Mouse (Mus musculus): ENCODE measurements around the gene Rps29. TPM values are rescaled to one million over a fixed set of nuclear protein-coding genes. Genes with fewer than 3 reads are reported as not detected.

Gene Rps29
- polyA plus RNA-seq, 1 experiment from 2014 or later, result 1,027 TPM

DNA sequence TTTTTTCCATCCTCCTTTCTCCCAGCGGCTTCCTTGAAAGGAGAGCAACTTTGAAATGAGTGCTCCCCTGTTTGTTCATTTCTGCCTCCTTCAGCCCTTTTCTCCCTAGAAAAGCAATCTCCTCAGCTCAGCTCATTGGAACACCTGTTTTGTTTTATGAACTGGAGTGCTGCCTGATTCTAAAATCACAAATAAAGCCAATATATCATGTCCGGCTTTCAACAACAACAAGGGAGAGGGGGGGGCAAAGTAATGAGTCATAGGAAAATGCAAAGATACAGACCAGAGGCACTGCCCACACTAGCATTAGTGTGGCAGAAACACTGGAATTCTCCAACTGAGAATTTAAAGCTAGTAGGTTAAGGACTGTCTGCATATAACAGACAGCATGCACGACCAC lies 31.4 kb downstream of the Rps29 start:
- H3K9me3 ChIP-seq (replicated peaks; ENCODE audit: control insufficient read depth, low read length), result no peaks in the 10 kb centered on the region
- no peak for ATAC-seq (replicated peaks; ENCODE audit: extremely low read depth, insufficient read depth, low FRiP score)

GRCm38 (mm10) chr12:69127170-69127569 lies 31.8 kb downstream of the Rps29 start:
- Histone ChIP-seq H3K4me3 (ENCODE audit: low read length) (no peak overlapping the region), H3K27ac (ENCODE audit: low read length) (no peak overlapping the region), H3K9me3 (replicated peaks; ENCODE audit: control insufficient read depth, low read length) (no peaks in the 10 kb centered on the region), H3K27me3 (ENCODE audit: control insufficient read depth, insufficient read depth, low read length) (no peaks in the 10 kb centered on the region), H3K36me3 (ENCODE audit: control insufficient read depth, insufficient read depth) (no peaks in the 10 kb centered on the region), H3K4me2 (ENCODE audit: low read depth, low read length) (no peak overlapping the region), H3K4me1 (ENCODE audit: control insufficient read depth, insufficient read depth, low read length) (no peaks in the 10 kb centered on the region), H3K9ac (ENCODE audit: low read length) (no peak overlapping the region)
- no peak for ATAC-seq (replicated peaks; ENCODE audit: extremely low read depth, insufficient read depth, low FRiP score)
- 87% methylated on average over 5 of the region's 5 CpGs for WGBS

More for the DNA sequence above, 31.4 kb downstream of the Rps29 start:
- H3K36me3 ChIP-seq (ENCODE audit: control insufficient read depth, insufficient read depth), result no peaks in the 10 kb centered on the region
- no peak overlapping the region for H3K27ac ChIP-seq (ENCODE audit: low read length)
- H3K4me1 ChIP-seq (ENCODE audit: control insufficient read depth, insufficient read depth, low read length), result no peaks in the 10 kb centered on the region
- WGBS, result 81% methylated on average over 3 of the region's 3 CpGs
- H3K4me2 ChIP-seq (ENCODE audit: low read depth, low read length), result no peak overlapping the region
- H3K9ac ChIP-seq (ENCODE audit: low read length), result no peak overlapping the region
- H3K4me3 ChIP-seq (ENCODE audit: low read length), result no peak overlapping the region
- H3K27me3 ChIP-seq (ENCODE audit: control insufficient read depth, insufficient read depth, low read length), result no peaks in the 10 kb centered on the region

- H3K27ac ChIP-seq (ENCODE audit: low read length), result no peak overlapping the region
- H3K4me3 ChIP-seq (ENCODE audit: low read length), result no peak overlapping the region
- no peaks in the 10 kb centered on the region for H3K36me3 ChIP-seq (ENCODE audit: control insufficient read depth, insufficient read depth)
- ATAC-seq (replicated peaks; ENCODE audit: extremely low read depth, insufficient read depth, low FRiP score), result no peak
- H3K4me1 ChIP-seq (ENCODE audit: control insufficient read depth, insufficient read depth, low read length), result no peaks in the 10 kb centered on the region
- no peaks in the 10 kb centered on the region for H3K9me3 ChIP-seq (replicated peaks; ENCODE audit: control insufficient read depth, low read length)
- no peaks in the 10 kb centered on the region for H3K27me3 ChIP-seq (ENCODE audit: control insufficient read depth, insufficient read depth, low read length)
- no peak overlapping the region for H3K9ac ChIP-seq (ENCODE audit: low read length)
- 82% methylated on average over 5 of the region's 5 CpGs for WGBS
- no peak overlapping the region for H3K4me2 ChIP-seq (ENCODE audit: low read depth, low read length)
These were observed 33.9 kb downstream of the Rps29 start for GRCm38 (mm10) chr12:69125066-69125465.

- Histone ChIP-seq H3K27me3 (ENCODE audit: control insufficient read depth, insufficient read depth, low read length) (no peaks in the 10 kb centered on the region), H3K4me2 (ENCODE audit: low read depth, low read length) (no peak overlapping the region), H3K36me3 (ENCODE audit: control insufficient read depth, insufficient read depth) (no peaks in the 10 kb centered on the region), H3K4me3 (ENCODE audit: low read length) (no peak overlapping the region), H3K9ac (ENCODE audit: low read length) (no peak overlapping the region), H3K27ac (ENCODE audit: low read length) (no peak overlapping the region), H3K9me3 (replicated peaks; ENCODE audit: control insufficient read depth, low read length) (no peaks in the 10 kb centered on the region), H3K4me1 (ENCODE audit: control insufficient read depth, insufficient read depth, low read length) (no peaks in the 10 kb centered on the region)
- ATAC-seq (replicated peaks; ENCODE audit: extremely low read depth, insufficient read depth, low FRiP score), result no peak
- WGBS, result 84% methylated on average over 11 of the region's 11 CpGs
These were observed 36.2 kb downstream of the Rps29 start for GRCm38 (mm10) chr12:69122801-69123200.

DNA sequence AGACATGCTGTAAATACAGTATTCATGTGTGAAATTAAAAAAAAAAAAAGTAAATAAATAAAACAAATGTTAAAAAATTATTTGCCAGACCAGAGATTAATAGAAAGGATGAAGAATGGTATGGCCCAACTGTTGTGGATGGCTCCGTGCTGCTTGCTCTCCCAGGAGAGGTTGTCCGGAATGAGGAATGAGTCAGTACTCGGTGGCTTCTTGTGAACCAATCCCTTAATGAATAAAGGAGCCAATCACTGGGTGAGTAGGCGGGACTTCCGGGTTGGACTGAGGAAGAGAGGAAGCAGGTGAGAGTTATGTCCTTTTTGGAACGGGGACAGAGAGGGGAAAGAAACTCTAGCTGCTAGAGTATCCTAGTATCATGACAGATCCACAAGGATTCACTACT lies 39.1 kb downstream of the Rps29 start:
- no peaks in the 10 kb centered on the region for H3K9me3 ChIP-seq (replicated peaks; ENCODE audit: control insufficient read depth, low read length)
- no peaks in the 10 kb centered on the region for H3K27me3 ChIP-seq (ENCODE audit: control insufficient read depth, insufficient read depth, low read length)
- no peak overlapping the region for H3K9ac ChIP-seq (ENCODE audit: low read length)
- H3K27ac ChIP-seq (ENCODE audit: low read length), result no peak overlapping the region
- no peak overlapping the region for H3K4me2 ChIP-seq (ENCODE audit: low read depth, low read length)
- no peaks in the 10 kb centered on the region for H3K36me3 ChIP-seq (ENCODE audit: control insufficient read depth, insufficient read depth)
- no peaks in the 10 kb centered on the region for H3K4me1 ChIP-seq (ENCODE audit: control insufficient read depth, insufficient read depth, low read length)
- H3K4me3 ChIP-seq (ENCODE audit: low read length), result no peak overlapping the region
- no peak for ATAC-seq (replicated peaks; ENCODE audit: extremely low read depth, insufficient read depth, low FRiP score)
- WGBS, result 80% methylated on average over 6 of the region's 6 CpGs

Small RNA genes within 50 kb of the gene (microRNA-seq; reads per million reads assigned to microRNA genes)
- not detected for gene Gm47287
- gene Gm47295, result 0.79 reads per million

Other genes starting within 250 kb of the Rps29 start
- gene Lrr1, start 9.6 kb upstream of the Rps29 start, polyA plus RNA-seq (2015; fragmentation: Nextera tagmentation; extraction: Ambion mirVana), result 13.5 and 14.0 TPM in 2 replicates
- 395 and 435 TPM in 2 replicates for gene Rpl36al, start 24.9 kb upstream of the Rps29 start, polyA plus RNA-seq (2015; fragmentation: Nextera tagmentation; extraction: Ambion mirVana)
- gene Mgat2, start 25.0 kb upstream of the Rps29 start, polyA plus RNA-seq (2015; fragmentation: Nextera tagmentation; extraction: Ambion mirVana), result 33.4 and 40.2 TPM in 2 replicates
- 14.8 and 17.6 TPM in 2 replicates for gene Gm49383, start 37.9 kb upstream of the Rps29 start, polyA plus RNA-seq (2015; fragmentation: Nextera tagmentation; extraction: Ambion mirVana)
- 6.1 and 7.8 TPM in 2 replicates for gene Dnaaf2, start 39.2 kb upstream of the Rps29 start, polyA plus RNA-seq (2015; fragmentation: Nextera tagmentation; extraction: Ambion mirVana)
- 14.1 and 18.9 TPM in 2 replicates for gene Gm49384, start 45.1 kb upstream of the Rps29 start, polyA plus RNA-seq (2015; fragmentation: Nextera tagmentation; extraction: Ambion mirVana)
- 15.0 TPM in 2 replicates for gene Pole2, start 69.0 kb upstream of the Rps29 start, polyA plus RNA-seq (2015; fragmentation: Nextera tagmentation; extraction: Ambion mirVana)
- 10.8 and 12.7 TPM in 2 replicates for gene Klhdc1, start 82.0 kb upstream of the Rps29 start, polyA plus RNA-seq (2015; fragmentation: Nextera tagmentation; extraction: Ambion mirVana)
- gene Klhdc2, start 137.5 kb upstream of the Rps29 start, polyA plus RNA-seq (2015; fragmentation: Nextera tagmentation; extraction: Ambion mirVana), result 117 and 127 TPM in 2 replicates
- gene Nemf, start 198.0 kb upstream of the Rps29 start, polyA plus RNA-seq (2015; fragmentation: Nextera tagmentation; extraction: Ambion mirVana), result 62.6 and 68.5 TPM in 2 replicates
- 31.1 and 32.3 TPM in 2 replicates for gene Arf6, start 213.0 kb upstream of the Rps29 start, polyA plus RNA-seq (2015; fragmentation: Nextera tagmentation; extraction: Ambion mirVana)
- 1.5 and 1.7 TPM in 2 replicates for gene Gm9887, start 213.3 kb upstream of the Rps29 start, polyA plus RNA-seq (2015; fragmentation: Nextera tagmentation; extraction: Ambion mirVana)

Data from heart, embryonic 16.5 days (tissue).